Mouse (Mus musculus) megakaryocyte, adult 5-6 weeks (primary cell): Measurements from ENCODE around the gene Tnfaip8l2. TPM values are rescaled to one million over a fixed set of nuclear protein-coding genes. Genes with fewer than 3 reads are reported as not detected.
A peak's percentile ranks its signal among the peaks of the same experiment; 100 is the strongest.

Source experiments
- ATAC-seq: 2 replicates; pipeline ENCODE4 v1.8.0; 2016; ENCODE audit warnings: mild to moderate bottlenecking, inconsistent platforms; ENCODE audit not compliant: poor library complexity, severe bottlenecking
- total RNA-seq, 2 experiments: library from RNA; stranded (forward) in 1 of 2; stranded (reverse) in 1 of 2; fragments of 153-499, 151-499 nt in 1 of 2; fragments of 221-1000, 200-1000 nt in 1 of 2; gene quantifications; 2 replicates each; pipeline versions ENCODE4 v1.2.3 to v1.2.4; 2015 to 2017

Tnfaip8l2 gene
- total RNA-seq (2015): 77.5 and 85.2 TPM in 2 replicates
- total RNA-seq (2017): 103 and 115 TPM in 2 replicates

GRCm38 (mm10) chr3:95141952-95142616, at the start of gene Tnfaip8l2:
TSS of gene Tnfaip8l2 (minus strand) at chr3:95142360.
- peak; percentile 86 for ATAC-seq

GRCm38 (mm10) chr3:95186888-95187287, 44.7 kb upstream of the Tnfaip8l2 start:
- no peak for ATAC-seq

GRCm38 (mm10) chr3:95186100-95186499, 43.9 kb upstream of the Tnfaip8l2 start:
- no peak for ATAC-seq

GRCm38 (mm10) chr3:95184796-95185577, 42.8 kb upstream of the Tnfaip8l2 start:
- ATAC-seq: no peak

GRCm38 (mm10) chr3:95181841-95182240, 39.7 kb upstream of the Tnfaip8l2 start:
- ATAC-seq: no peak

- no peak for ATAC-seq
Observed at GRCm38 (mm10) chr3:95179890-95180289, 37.7 kb upstream of the Tnfaip8l2 start.

- ATAC-seq: no peak
Observed at GRCm38 (mm10) chr3:95178948-95179347, 36.8 kb upstream of the Tnfaip8l2 start.

GRCm38 (mm10) chr3:95177583-95177982, 35.4 kb upstream of the Tnfaip8l2 start:
- ATAC-seq: no peak

- no peak for ATAC-seq
Observed at GRCm38 (mm10) chr3:95176500-95176899, 34.3 kb upstream of the Tnfaip8l2 start.

GRCm38 (mm10) chr3:95174011-95174592, 31.9 kb upstream of the Tnfaip8l2 start:
- peak; percentile 96 for ATAC-seq

GRCm38 (mm10) chr3:95173256-95173949, 31.2 kb upstream of the Tnfaip8l2 start:
- peak; percentile 21; the same call in 1 of the 2 replicates for ATAC-seq

- no peak for ATAC-seq
Observed at GRCm38 (mm10) chr3:95172526-95173255, 30.5 kb upstream of the Tnfaip8l2 start.

- no peak for ATAC-seq
Observed at GRCm38 (mm10) chr3:95171105-95171504, 28.9 kb upstream of the Tnfaip8l2 start.

GRCm38 (mm10) chr3:95169996-95170395, 27.8 kb upstream of the Tnfaip8l2 start:
- ATAC-seq: no peak

GRCm38 (mm10) chr3:95164840-95165239, 22.7 kb upstream of the Tnfaip8l2 start:
- ATAC-seq: no peak

GRCm38 (mm10) chr3:95164256-95164550, 22.0 kb upstream of the Tnfaip8l2 start:
- no peak for ATAC-seq

- ATAC-seq: no peak
Observed at GRCm38 (mm10) chr3:95163419-95164255, 21.5 kb upstream of the Tnfaip8l2 start.

GRCm38 (mm10) chr3:95162345-95162628, 20.1 kb upstream of the Tnfaip8l2 start:
- ATAC-seq: no peak

GRCm38 (mm10) chr3:95161618-95162344, 19.6 kb upstream of the Tnfaip8l2 start:
- no peak for ATAC-seq
